Mouse (Mus musculus): ENCODE data around the gene Samd13.

The Samd13 gene

GRCm38 (mm10) chr3:146684811-146685675, at the start of gene Samd13:
Gene Samd13 (minus strand): TSS chr3:146685592.
- no peak for DNase-seq

GRCm38 (mm10) chr3:146731499-146731898, 46.1 kb upstream of the Samd13 start:
- DNase-seq, result no peak

GRCm38 (mm10) chr3:146723037-146723436, 37.6 kb upstream of the Samd13 start:
- DNase-seq, result no peak

GRCm38 (mm10) chr3:146719696-146720095, 34.3 kb upstream of the Samd13 start:
- no peak for DNase-seq

GRCm38 (mm10) chr3:146718251-146718650, 32.9 kb upstream of the Samd13 start:
- DNase-seq, result no peak

- DNase-seq, result no peak
Observed at GRCm38 (mm10) chr3:146712305-146712704, 26.9 kb upstream of the Samd13 start.

GRCm38 (mm10) chr3:146711559-146711958, 26.2 kb upstream of the Samd13 start:
- no peak for DNase-seq

GRCm38 (mm10) chr3:146711084-146711483, 25.7 kb upstream of the Samd13 start:
- DNase-seq, result no peak

- DNase-seq, result no peak
Observed at GRCm38 (mm10) chr3:146709086-146709485, 23.7 kb upstream of the Samd13 start.

GRCm38 (mm10) chr3:146708381-146708780, 23.0 kb upstream of the Samd13 start:
- DNase-seq, result no peak

- DNase-seq, result no peak
Observed at GRCm38 (mm10) chr3:146704099-146704498, 18.7 kb upstream of the Samd13 start.

GRCm38 (mm10) chr3:146700051-146700450, 14.7 kb upstream of the Samd13 start:
- no peak for DNase-seq

GRCm38 (mm10) chr3:146698982-146699381, 13.6 kb upstream of the Samd13 start:
- DNase-seq, result no peak

GRCm38 (mm10) chr3:146692547-146692946, 7.2 kb upstream of the Samd13 start:
- no peak for DNase-seq

- DNase-seq, result no peak
Observed at GRCm38 (mm10) chr3:146687121-146687725, 1.8 kb upstream of the Samd13 start.

GRCm38 (mm10) chr3:146686428-146686827, 1.0 kb upstream of the Samd13 start:
- DNase-seq, result no peak

GRCm38 (mm10) chr3:146683095-146683494, 2.3 kb downstream of the Samd13 start:
- no peak for DNase-seq

- DNase-seq, result peak; percentile 18
Observed at GRCm38 (mm10) chr3:146682140-146682651, 3.2 kb downstream of the Samd13 start.

- DNase-seq, result no peak
Observed at GRCm38 (mm10) chr3:146681696-146682095, 3.7 kb downstream of the Samd13 start.

- DNase-seq, result no peak
Observed at GRCm38 (mm10) chr3:146680625-146681024, 4.8 kb downstream of the Samd13 start.

GRCm38 (mm10) chr3:146679646-146680045, 5.7 kb downstream of the Samd13 start:
- no peak for DNase-seq

GRCm38 (mm10) chr3:146676193-146676592, 9.2 kb downstream of the Samd13 start:
- DNase-seq, result no peak

- DNase-seq, result no peak
Observed at GRCm38 (mm10) chr3:146675101-146675500, 10.3 kb downstream of the Samd13 start.

GRCm38 (mm10) chr3:146671121-146671520, 14.3 kb downstream of the Samd13 start:
- no peak for DNase-seq
